Mouse (Mus musculus): ENCODE data around the gene Slc1a6.
"Not testable (repeated sequence)": the region's sequence is repeated elsewhere in the genome, so short reads cannot be mapped to it uniquely, and the experiment has no call there.

The Slc1a6 gene

GRCm38 (mm10) chr10:78779981-78780651 is at the start of gene Slc1a6:
Gene Slc1a6, plus strand, starts transcription at chr10:78780496.
- CTCF ChIA-PET = no interaction called here

GRCm38 (mm10) chr10:78739821-78740220 is 40.5 kb upstream of the Slc1a6 start:
- CTCF ChIA-PET = no interaction called here

- CTCF ChIA-PET = no interaction called here
Observed at GRCm38 (mm10) chr10:78743721-78744120, 36.6 kb upstream of the Slc1a6 start.

DNA sequence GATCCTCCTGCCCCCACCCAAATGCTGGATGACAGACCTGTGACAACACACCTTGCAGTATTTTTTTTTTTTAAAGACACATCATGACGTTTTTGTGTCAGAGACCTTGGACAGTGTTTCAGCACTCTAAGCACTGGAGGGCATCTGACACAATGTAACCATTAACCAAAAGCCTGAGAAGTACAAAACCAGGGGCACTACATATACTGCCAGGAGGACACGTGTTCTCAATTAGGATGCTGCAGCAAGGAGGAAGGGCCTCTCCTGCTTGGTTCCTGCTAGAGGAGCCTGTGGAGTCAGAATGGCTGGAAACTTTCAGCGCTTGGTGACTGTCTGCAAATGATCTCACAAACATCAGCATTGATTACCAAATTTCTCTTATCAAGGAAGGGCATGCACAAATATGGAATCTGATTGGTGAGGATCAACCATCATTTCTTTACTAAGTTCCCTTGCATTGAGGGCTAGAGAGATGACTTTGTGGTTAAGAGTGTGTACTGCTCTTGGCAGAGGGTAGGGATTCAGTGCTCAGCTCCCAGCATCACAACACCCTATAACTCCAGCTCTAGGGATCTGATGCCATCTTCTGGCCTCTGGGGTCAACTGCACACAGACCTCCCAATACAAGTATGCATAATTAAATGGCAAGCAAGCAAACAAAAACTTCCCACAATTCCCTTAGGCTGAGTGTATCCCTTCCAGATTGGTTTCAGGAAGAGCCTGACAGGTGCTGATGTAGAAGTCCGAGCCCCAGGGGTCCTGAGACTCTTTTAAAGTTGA is 34.7 kb upstream of the Slc1a6 start:
- CTCF ChIA-PET = interaction anchor here (0.7 kb wide), 1 partner anchor 44 kb away, joined by 3 read pairs; no protein-coding TSS in a partner anchor

DNA sequence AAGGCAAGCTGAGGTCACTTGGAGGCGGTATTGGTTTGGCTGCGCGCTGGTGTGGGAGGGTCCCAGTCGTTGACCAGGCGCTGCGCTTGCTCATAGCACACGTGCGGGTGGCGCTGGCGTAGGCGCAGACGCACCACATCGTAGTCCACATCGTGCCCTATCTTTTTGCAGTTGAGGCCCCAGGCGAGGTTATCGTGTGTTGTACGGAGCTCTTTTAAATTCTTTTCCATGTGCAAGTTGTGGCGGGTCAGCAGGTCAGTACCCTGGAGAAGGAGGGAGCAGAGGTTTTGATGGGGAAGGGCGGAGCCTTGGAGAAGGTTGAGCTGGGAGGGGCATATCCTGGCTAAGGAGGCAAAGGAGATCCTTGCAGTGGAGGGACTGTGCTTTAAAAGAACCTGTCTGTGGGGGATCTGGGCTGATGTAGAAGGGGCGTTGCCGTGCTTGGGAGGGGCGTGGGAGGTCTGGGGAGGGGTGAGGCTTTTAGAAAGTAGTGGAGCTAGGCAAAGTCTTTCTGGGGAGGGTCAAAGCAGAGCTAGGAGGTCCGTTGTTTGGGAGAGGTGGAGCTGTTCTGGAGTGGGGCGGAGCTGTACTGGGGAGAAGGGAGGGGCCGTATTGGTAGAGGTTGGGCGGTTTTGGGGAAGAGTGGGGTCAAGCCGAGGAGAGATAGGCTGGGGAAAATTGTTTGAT is 33.1 kb upstream of the Slc1a6 start:
- CTCF ChIA-PET = no interaction called here

GRCm38 (mm10) chr10:78748161-78748560 is 32.1 kb upstream of the Slc1a6 start:
- CTCF ChIA-PET = no interaction called here

- CTCF ChIA-PET = no interaction called here
Observed at GRCm38 (mm10) chr10:78748946-78749345, 31.4 kb upstream of the Slc1a6 start.

GRCm38 (mm10) chr10:78752452-78753191 is 27.7 kb upstream of the Slc1a6 start, which contains the start of gene Ccdc105:
Gene Ccdc105, minus strand, starts transcription at chr10:78753065.
- CTCF ChIA-PET = no interaction called here

GRCm38 (mm10) chr10:78756021-78756420 is 24.3 kb upstream of the Slc1a6 start:
- CTCF ChIA-PET = interaction anchor here (0.6 to 2.0 kb wide), 4 partner anchors 92 to 414 kb away, joined by 3 to 7 read pairs (median 4); no protein-coding TSS in a partner anchor

GRCm38 (mm10) chr10:78765570-78765969 is 14.7 kb upstream of the Slc1a6 start:
- CTCF ChIA-PET = no interaction called here

GRCm38 (mm10) chr10:78775830-78776229 is 4.5 kb upstream of the Slc1a6 start:
- CTCF ChIA-PET = no interaction called here

GRCm38 (mm10) chr10:78779527-78779926 is 769 bp upstream of the Slc1a6 start:
- CTCF ChIA-PET = no interaction called here

DNA sequence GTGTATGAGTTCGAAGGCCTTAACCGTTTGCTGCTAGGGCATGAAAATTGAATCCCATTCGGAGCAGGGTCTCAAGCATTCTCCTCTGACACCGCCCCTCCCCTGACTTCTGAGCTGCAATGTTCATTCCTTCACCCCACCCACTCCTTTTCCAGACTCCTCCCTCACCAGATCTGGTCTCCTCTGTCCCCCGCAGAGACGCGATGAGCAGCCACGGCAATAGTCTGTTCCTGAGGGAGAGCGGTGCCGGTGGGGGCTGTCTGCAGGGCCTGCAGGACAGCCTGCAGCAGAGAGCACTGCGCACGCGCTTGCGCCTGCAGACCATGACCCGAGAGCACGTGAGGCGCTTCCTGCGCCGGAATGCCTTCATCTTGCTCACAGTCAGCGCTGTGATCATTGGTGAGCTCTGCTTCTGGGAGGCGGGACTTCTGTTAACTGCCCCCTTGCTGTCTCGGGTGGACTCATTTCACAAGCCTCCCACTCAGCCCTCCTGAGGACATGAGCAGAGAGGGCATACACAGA is 7.3 kb downstream of the Slc1a6 start:
- CTCF ChIA-PET = no interaction called here

GRCm38 (mm10) chr10:78790561-78790960 is 10.3 kb downstream of the Slc1a6 start:
- CTCF ChIA-PET = interaction anchor here (0.6 kb wide), 1 partner anchor 34 kb away, joined by 9 read pairs; no protein-coding TSS in a partner anchor

GRCm38 (mm10) chr10:78801449-78801848 is 21.2 kb downstream of the Slc1a6 start:
- CTCF ChIA-PET = no interaction called here

DNA sequence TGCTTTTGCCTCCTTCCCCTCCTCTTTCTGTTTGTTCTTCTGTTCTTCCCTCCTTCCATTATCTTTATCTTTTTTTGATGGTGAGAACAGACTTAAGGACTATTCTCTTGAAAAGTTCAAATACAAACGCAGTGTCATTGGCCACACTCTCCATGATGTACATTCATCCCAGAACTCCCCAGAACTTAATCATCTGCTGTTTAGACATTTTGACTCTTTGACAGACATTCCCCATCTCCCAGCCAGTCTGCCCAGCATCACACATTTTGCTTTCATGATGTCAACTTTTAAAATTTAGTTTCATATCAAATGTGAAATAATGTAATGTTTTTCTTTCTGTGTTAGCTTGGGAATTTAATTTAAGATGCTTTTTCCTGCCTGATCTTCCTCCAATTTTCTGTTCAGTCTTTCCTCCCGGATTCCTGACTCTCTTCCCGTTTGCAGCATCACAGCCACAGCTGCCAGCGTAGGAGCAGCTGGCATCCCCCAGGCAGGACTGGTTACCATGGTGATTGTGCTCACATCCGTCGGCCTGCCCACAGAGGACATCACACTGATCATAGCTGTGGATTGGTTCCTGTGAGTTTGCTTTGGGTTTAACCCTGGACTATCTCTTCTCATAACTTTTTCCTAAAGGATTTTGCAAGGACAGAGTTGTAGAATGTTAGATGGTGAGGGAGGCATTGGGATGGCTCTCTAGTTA is 32.2 kb downstream of the Slc1a6 start:
- CTCF ChIA-PET = no interaction called here

GRCm38 (mm10) chr10:78840456-78840855 is 60.2 kb downstream of the Slc1a6 start:
- CTCF ChIA-PET = not testable (repeated sequence)

GRCm38 (mm10) chr10:78852066-78852465 is 71.8 kb downstream of the Slc1a6 start, which contains the start of gene Olfr1356:
Gene Olfr1356, minus strand, starts transcription at chr10:78852166.
- CTCF ChIA-PET = no interaction called here

Measured in spleen, embryonic (tissue).